Mouse (Mus musculus) 3T3-L1 (cell line): ENCODE measurements around the gene Amotl1.
A peak's percentile ranks its signal among the peaks of the same experiment; 100 is the strongest.

Experiments used
- DNase-seq: peaks from one replicate; pipeline ENCODE4 v3.0.0-alpha.2; 2015; ENCODE audit warnings: low read depth, low spot score

Amotl1 gene

GRCm38 (mm10) chr9:14548366-14548761 is 96.5 kb downstream of the Amotl1 start:
- no peak for DNase-seq

DNA sequence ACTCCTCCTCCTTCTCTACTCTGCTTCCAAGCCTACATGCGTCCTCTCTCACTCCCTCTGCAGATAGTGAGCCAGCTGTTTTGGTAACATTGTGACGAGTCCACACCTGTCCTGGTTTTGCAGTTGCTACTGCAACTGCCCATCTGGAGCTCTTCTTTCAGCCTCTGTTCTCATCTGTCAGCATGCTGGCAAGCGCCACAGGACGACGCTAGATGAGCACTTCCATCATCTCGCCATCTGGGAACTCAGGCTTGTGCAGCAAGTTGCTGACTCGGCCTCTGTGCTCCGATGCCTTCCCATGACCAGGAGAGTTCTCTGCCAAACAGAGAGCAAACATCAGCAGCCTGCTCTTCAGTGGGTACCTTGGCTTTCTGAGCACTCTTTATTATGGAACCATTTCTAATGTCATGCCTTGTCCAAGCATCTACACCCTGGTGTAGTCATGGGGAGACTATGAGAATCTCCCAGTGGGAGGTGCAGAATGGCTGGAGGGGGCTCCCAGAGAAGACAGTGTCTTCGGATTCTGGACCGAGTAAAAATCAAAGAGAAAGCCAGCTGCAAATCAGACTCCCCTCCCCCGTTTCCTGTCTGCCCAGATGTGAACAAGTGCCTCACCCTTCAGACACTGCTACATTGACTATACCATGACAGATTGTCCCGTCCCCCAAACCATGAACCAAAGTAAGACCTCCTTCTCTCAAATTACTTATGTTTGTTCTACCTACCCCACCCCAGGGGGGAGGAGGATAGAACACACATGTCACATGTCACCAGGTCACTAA is 97.1 kb downstream of the Amotl1 start:
- peak; percentile 17 for DNase-seq

- peak; percentile 28 for DNase-seq
Observed at GRCm38 (mm10) chr9:14544034-14544757, 100.7 kb downstream of the Amotl1 start.

DNA sequence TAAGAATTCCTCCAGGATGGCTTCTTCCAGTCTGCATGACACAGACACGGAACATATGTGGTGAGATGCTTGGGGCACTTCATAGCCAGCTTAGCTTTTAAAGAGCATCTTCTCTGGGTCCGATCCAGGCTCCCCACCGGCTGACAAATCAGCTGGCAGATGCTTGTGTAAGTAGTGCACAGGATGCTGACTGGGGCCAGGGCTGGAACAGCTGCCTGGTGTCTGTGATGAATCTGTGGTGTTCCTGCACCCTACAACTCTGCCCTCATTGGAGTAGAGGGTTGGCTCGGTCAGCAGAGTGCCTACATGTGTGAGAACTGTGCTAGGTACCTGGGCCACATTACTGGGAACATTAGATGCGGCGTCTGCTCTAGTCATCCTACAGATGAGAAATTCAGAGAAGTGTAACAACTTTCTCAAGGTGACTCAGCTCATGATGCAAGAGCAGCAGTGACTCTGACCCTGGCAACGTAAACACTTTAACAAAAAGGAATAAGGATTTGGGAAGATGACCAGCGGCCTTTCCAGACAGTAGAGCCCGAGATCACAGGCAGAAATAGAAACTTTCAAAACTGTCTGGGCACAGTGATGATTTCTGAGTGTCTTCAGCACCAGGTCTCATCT is 109.9 kb downstream of the Amotl1 start:
- peak; percentile 72 for DNase-seq

GRCm38 (mm10) chr9:14533659-14534058 is 111.2 kb downstream of the Amotl1 start:
- peak; percentile 61 for DNase-seq

- DNase-seq = peak; percentile 82
Observed at GRCm38 (mm10) chr9:14532283-14532682, 112.6 kb downstream of the Amotl1 start.

GRCm38 (mm10) chr9:14530004-14530403 is 114.9 kb downstream of the Amotl1 start:
- no peak for DNase-seq

- peak; percentile 88 for DNase-seq
Observed at GRCm38 (mm10) chr9:14523408-14524043, 121.3 kb downstream of the Amotl1 start.

GRCm38 (mm10) chr9:14521695-14522094 is 123.2 kb downstream of the Amotl1 start:
- peak; percentile 80 for DNase-seq

DNA sequence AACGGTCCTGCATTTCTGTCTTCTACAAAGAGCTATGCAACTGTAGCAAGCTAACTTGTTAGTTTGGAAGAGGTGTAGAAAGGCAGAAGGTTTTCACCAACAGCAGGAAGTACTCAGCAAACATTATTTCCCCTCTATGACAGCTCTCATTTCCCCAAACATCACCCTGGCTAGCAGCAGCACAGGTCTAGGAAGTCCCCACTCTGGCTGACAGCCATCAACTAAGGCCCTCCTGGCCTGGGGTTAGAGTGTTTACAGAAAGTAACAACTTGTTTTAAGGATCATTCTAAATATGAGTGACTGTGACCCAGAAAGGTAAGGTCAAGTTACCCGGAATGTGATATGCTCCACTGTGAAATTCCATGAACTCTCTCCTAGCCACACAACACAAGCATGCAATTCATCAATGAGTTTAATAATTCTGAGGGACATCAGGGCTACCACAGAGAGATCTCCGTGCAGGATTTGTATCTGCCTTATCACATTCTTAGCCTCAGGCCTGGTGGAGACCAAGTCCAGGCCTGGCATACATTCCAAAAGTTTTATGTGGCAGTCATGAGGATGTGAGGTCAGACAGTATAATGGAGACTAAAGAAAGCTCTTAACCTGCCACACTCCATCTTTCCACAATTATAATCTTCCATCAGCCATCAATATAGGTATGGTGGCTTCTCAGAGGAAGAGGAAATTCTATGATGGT is 123.7 kb downstream of the Amotl1 start:
- DNase-seq = peak; percentile 78

DNA sequence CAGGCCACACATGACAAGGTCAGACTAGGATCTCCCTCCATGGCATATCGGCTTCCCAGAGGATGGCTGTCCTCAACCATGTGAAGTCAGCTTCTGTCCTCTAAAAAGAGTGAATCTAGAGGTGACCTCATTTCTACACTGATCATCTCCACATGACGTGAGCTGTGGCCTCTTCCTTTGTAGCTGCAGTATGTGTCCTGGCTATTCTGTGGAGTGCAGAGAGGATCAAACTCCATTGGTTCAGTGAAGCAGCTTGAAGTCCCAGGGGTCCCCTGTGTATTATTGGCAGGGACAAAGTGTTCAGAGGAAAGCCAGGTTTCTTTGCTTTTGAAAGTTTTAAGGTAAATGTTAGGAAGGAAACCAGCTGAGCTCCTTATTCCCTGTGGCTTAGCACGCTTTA is 126.8 kb downstream of the Amotl1 start:
- no peak for DNase-seq

GRCm38 (mm10) chr9:14517296-14517695 is 127.6 kb downstream of the Amotl1 start:
- DNase-seq = no peak

DNA sequence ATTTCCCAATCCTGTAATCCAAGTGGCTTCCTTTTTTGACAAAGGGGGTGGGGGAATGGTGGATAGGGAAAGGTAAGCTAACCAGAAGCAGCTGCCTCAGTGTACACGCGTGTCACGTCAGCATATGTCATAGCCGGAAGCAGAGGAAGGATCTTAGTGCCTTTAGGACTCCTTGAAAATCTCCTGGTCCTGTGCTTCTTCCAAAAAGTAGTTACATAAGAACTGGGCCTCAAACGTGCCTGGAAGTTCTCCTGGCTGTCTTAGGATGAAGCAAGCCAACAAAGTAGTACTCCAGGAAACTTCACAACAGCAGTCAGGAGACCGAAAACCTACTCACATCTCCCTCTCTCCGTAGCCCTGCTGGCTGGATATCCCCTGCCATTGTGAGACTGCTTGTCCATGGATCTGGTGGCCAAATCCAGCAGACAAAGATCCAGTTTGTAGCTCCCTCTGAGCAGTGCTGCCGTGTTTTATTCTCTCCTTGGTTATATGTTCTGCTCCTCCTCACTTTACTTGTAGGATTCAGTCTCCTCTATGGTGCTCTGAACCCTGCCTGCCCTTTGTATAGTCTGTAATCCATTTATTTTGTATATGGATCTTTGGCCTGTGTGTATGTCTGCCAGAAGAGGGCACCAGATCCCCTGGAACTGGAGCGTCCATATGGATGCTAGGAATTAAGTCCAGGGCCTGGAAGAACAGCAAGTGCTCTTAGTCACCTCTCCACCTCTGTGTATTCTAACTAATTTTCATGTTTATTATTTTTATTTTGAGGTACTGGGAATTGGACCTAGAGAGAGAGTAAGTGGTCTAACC is 132.0 kb downstream of the Amotl1 start:
- DNase-seq = peak; percentile 80

DNA sequence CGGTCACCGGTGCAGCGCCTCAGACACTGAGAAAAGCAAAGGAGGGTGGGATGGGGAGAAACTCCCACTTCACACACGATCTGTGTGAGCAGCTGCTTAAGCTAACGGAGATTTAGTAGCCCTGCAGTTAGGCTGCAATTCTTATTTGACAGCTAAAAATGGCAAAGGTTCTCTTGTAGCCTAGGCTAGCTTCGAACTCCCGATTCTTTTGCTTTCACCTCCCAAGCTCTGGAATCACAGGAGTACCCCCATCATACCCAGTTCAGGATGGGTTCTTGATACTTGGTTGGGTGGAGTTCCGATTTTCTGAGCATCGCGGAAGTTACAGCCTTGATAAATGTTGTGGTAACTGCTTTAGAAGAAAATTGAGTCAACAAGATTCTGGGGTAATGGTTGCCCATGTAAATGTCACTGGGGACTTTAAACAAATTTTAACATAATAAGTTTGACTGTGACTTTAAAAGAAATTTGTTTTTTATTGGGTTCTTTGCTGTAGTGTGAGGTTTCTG is 143.9 kb downstream of the Amotl1 start:
- peak; percentile 16 for DNase-seq

DNA sequence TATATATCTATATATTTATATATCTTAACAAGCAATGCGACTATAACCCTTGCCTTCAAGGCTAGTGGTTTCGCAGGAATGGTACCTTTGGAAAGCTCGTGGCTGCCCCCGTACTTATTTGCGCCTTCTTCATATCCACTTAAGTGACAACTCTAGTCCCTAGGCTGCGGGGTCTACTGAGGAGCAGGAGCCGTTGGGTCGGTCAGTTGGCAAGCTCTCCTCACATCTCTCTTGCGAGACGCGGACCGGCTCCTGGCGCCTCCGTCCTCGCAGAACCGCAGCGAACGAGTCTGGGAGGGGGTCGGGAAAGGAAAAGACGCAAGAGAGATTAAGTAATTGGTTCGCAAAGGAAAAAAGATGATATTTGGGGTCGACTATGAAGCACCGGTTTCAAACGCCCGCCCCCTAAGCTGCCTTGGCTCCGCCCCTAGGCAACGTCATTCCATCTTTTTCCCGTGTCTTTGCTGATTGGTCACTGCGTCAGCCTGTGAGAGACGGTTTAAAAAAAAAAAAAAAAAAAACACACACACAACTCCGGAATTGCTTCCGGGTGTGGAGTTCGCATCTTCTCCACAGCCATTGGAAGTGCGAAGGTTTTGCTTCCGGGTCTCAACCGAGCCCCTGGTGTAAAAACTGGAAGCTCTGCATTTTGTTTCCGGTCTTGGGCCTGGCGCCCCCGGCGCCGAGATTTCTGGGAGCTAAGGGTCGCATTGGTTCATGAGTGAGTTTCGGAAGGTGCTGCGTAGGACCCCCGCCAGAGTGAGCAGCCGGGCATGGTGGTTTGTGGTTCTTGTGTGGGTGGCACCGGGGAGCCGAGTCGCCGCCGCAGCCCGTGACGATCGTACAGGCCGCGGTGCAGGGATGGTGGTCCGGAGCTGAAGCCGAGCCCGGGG is 144.6 kb downstream of the Amotl1 start, which contains the start of the genes Kdm4d and Cwc15:
Kdm4d (minus strand) TSS at position 460 of the 893 bp plus-strand sequence.
Cwc15 (plus strand) TSS at position 595 of the 893 bp plus-strand sequence.
- DNase-seq = peak; percentile 99

DNA sequence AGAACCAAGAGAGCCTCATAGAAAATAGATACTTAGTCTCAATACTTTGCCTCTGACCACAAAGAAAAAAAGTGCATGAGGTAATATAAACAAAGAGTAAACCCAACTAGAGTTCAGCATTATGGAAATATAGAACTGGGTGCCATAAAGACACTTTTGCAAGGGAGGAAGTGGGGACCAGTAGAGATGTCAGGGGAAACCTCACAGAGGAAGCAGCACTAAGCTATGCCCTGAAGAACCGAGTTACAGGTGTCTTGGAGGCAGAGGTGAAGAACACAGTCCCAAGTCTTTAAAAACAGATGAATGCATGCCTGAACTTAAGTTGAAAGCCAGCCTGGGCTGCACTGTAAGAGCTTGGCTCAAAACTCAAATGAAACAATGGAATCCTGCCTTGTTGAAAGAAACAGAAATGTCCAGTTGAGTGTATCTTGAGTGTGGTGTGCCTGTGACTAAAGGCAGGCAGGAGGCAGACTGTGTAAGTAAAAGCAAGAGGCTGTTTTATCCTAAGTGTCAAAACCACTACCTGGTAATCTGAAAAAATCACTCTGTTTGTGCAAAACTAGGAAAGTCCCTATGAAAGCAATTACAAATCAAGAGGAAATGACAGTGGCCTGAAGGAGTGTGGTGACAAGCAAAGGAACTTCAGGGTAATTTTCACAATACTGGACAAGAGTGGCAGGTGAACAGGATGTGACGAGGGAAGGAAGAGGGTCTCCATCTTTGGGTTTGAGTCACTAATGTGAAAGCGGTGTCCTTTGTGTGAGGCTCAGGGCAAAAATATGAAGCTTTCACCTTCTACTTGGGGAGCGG is 145.8 kb downstream of the Amotl1 start:
- DNase-seq = no peak
